Mouse (Mus musculus) spleen, postnatal 36 days (tissue): ENCODE measurements around the gene Gm20388.

ENCODE experiments used
- DNase-seq, 2 experiments: peaks; one replicate each; pipeline ENCODE4 v3.0.0; 2022; ENCODE audit warnings: low spot score in 2 of 2, mixed read lengths in 1 of 2

Gm20388 gene

GRCm38 (mm10) chr8:120505082-120505511 lies 594.5 kb downstream of the Gm20388 start:
- DNase-seq = no peak

GRCm38 (mm10) chr8:120505619-120506310 lies 595.1 kb downstream of the Gm20388 start:
- DNase-seq = no peak

- no peak for DNase-seq
Measured at GRCm38 (mm10) chr8:120506562-120506961, 595.9 kb downstream of the Gm20388 start.

- no peak for DNase-seq
Measured at GRCm38 (mm10) chr8:120507290-120507689, 596.6 kb downstream of the Gm20388 start.

- DNase-seq = no peak
Measured at GRCm38 (mm10) chr8:120509136-120510034, 598.7 kb downstream of the Gm20388 start.

GRCm38 (mm10) chr8:120510035-120510416 lies 599.4 kb downstream of the Gm20388 start:
- DNase-seq = no peak

- no peak for DNase-seq
Measured at GRCm38 (mm10) chr8:120510863-120511457, 600.3 kb downstream of the Gm20388 start.

GRCm38 (mm10) chr8:120511737-120512136 lies 601.1 kb downstream of the Gm20388 start:
- DNase-seq = no peak

- DNase-seq = no peak
Measured at GRCm38 (mm10) chr8:120512326-120512725, 601.7 kb downstream of the Gm20388 start.

- no peak for DNase-seq
Measured at GRCm38 (mm10) chr8:120513145-120513544, 602.5 kb downstream of the Gm20388 start.

GRCm38 (mm10) chr8:120513638-120514461 lies 603.2 kb downstream of the Gm20388 start:
- no peak for DNase-seq

- no peak for DNase-seq
Measured at GRCm38 (mm10) chr8:120515214-120515613, 604.6 kb downstream of the Gm20388 start.

- no peak for DNase-seq
Measured at GRCm38 (mm10) chr8:120515650-120516049, 605.0 kb downstream of the Gm20388 start.

GRCm38 (mm10) chr8:120516182-120516755 lies 605.6 kb downstream of the Gm20388 start:
- DNase-seq = no peak

GRCm38 (mm10) chr8:120517666-120518410 lies 607.2 kb downstream of the Gm20388 start:
- DNase-seq = no peak

- DNase-seq = no peak
Measured at GRCm38 (mm10) chr8:120518736-120519534, 608.3 kb downstream of the Gm20388 start.

- no peak for DNase-seq
Measured at GRCm38 (mm10) chr8:120520287-120520686, 609.6 kb downstream of the Gm20388 start.

GRCm38 (mm10) chr8:120520707-120521590 lies 610.3 kb downstream of the Gm20388 start:
- DNase-seq = no peak

- no peak for DNase-seq
Measured at GRCm38 (mm10) chr8:120521591-120521965, 610.9 kb downstream of the Gm20388 start.
